Mouse (Mus musculus): ENCODE data around the gene Rin2. TPM values are rescaled to one million over a fixed set of nuclear protein-coding genes. Genes with fewer than 3 reads are reported as not detected.
"Not testable (repeated sequence)": the region's sequence is repeated elsewhere in the genome, so short reads cannot be mapped to it uniquely, and the experiment has no call there.

The Rin2 gene
- polyA plus RNA-seq, 1 experiment from 2014 or later = 31.3 TPM

GRCm38 (mm10) chr2:145898106-145898505 lies 223.1 kb downstream of the Rin2 start:
- Histone ChIP-seq H3K9ac (no peak overlapping the region), H3K4me2 (replicated peaks) (no peak overlapping the region), H3K4me3 (no peak overlapping the region), H3K36me3 (no peaks in the 10 kb centered on the region), H3K4me1 (no peaks in the 10 kb centered on the region), H3K9me3 (no peaks in the 10 kb centered on the region), H3K27ac (no peak overlapping the region), H3K27me3 (no peaks in the 10 kb centered on the region)
- WGBS = 85% methylated on average over 9 of the region's 9 CpGs
- ATAC-seq (ENCODE audit: insufficient number of reproducible peaks, insufficient read depth, low FRiP score, low TSS enrichment) = no peak

GRCm38 (mm10) chr2:145900318-145900717 lies 225.3 kb downstream of the Rin2 start:
- H3K4me1 ChIP-seq = peaks cover 13% of the 10 kb centered on the region
- not testable (repeated sequence) for H3K4me3 ChIP-seq; H3K27me3 ChIP-seq; H3K36me3 ChIP-seq; H3K4me2 ChIP-seq (replicated peaks); H3K27ac ChIP-seq; H3K9me3 ChIP-seq; ATAC-seq (ENCODE audit: insufficient number of reproducible peaks, insufficient read depth, low FRiP score, low TSS enrichment); H3K9ac ChIP-seq
- 70% methylated on average over 7 of the region's 8 CpGs for WGBS

GRCm38 (mm10) chr2:145901861-145902260 lies 226.8 kb downstream of the Rin2 start, which contains the start of gene Naa20:
Gene Naa20 (plus strand): TSS chr2:145902099.
- WGBS = 87% methylated on average over 6 of the region's 6 CpGs
- H3K4me2 ChIP-seq (replicated peaks) = peak within 1 kb of the TSS; percentile 63
- peaks cover 13% of the 10 kb centered on the region for H3K4me1 ChIP-seq
- no peaks in the 10 kb centered on the region for H3K9me3 ChIP-seq
- no peak for ATAC-seq (ENCODE audit: insufficient number of reproducible peaks, insufficient read depth, low FRiP score, low TSS enrichment)
- no peak within 1 kb of the TSS; the same call in 1 of the 2 replicates for H3K9ac ChIP-seq
- no peak within 1 kb of the TSS for H3K27ac ChIP-seq
- peak within 1 kb of the TSS; percentile 98 for H3K4me3 ChIP-seq
- H3K27me3 ChIP-seq = no peaks in the 10 kb centered on the region
- no peaks in the 10 kb centered on the region for H3K36me3 ChIP-seq

- H3K4me2 ChIP-seq (replicated peaks) = peak overlapping the region; percentile 63
- H3K4me3 ChIP-seq = peak overlapping the region; percentile 98
- peak overlapping the region; percentile 98 for H3K9ac ChIP-seq
- H3K27ac ChIP-seq = peak overlapping the region; percentile 88
- peak; percentile 91 for ATAC-seq (ENCODE audit: insufficient number of reproducible peaks, insufficient read depth, low FRiP score, low TSS enrichment)
- WGBS = under 1% methylated on average over 68 of the region's 68 CpGs
- peaks cover 13% of the 10 kb centered on the region for H3K4me1 ChIP-seq
- no peaks in the 10 kb centered on the region for H3K36me3 ChIP-seq
- no peaks in the 10 kb centered on the region for H3K9me3 ChIP-seq
- H3K27me3 ChIP-seq = no peaks in the 10 kb centered on the region
Measured at GRCm38 (mm10) chr2:145903061-145903901, 228.3 kb downstream of the Rin2 start.

GRCm38 (mm10) chr2:145903983-145904616 lies 229.1 kb downstream of the Rin2 start:
- Histone ChIP-seq H3K36me3 (peaks cover 5% of the 10 kb centered on the region; the same call in 1 of the 2 replicates), H3K9ac (peak overlapping the region; percentile 98), H3K27ac (no peak overlapping the region), H3K4me3 (peak overlapping the region; percentile 98), H3K9me3 (no peaks in the 10 kb centered on the region), H3K27me3 (no peaks in the 10 kb centered on the region), H3K4me2 (replicated peaks) (peak overlapping the region; percentile 63), H3K4me1 (peaks cover 13% of the 10 kb centered on the region)
- WGBS = 30% methylated on average over 12 of the region's 12 CpGs
- no peak for ATAC-seq (ENCODE audit: insufficient number of reproducible peaks, insufficient read depth, low FRiP score, low TSS enrichment)

- H3K9me3 ChIP-seq = no peaks in the 10 kb centered on the region
- H3K27ac ChIP-seq = no peak overlapping the region
- no peak for ATAC-seq (ENCODE audit: insufficient number of reproducible peaks, insufficient read depth, low FRiP score, low TSS enrichment)
- H3K4me1 ChIP-seq = peaks cover 13% of the 10 kb centered on the region
- WGBS = 88% methylated on average over 6 of the region's 6 CpGs
- no peak overlapping the region for H3K4me2 ChIP-seq (replicated peaks)
- no peaks in the 10 kb centered on the region for H3K27me3 ChIP-seq
- H3K9ac ChIP-seq = no peak overlapping the region
- H3K4me3 ChIP-seq = no peak overlapping the region
- H3K36me3 ChIP-seq = peaks cover 8% of the 10 kb centered on the region; the same call in 1 of the 2 replicates
Measured at GRCm38 (mm10) chr2:145905156-145905555, 230.1 kb downstream of the Rin2 start.

GRCm38 (mm10) chr2:145905884-145906283 lies 230.9 kb downstream of the Rin2 start:
- not testable (repeated sequence) for H3K9me3 ChIP-seq; H3K9ac ChIP-seq; H3K27ac ChIP-seq; H3K27me3 ChIP-seq; ATAC-seq (ENCODE audit: insufficient number of reproducible peaks, insufficient read depth, low FRiP score, low TSS enrichment); H3K4me2 ChIP-seq (replicated peaks); H3K4me3 ChIP-seq
- WGBS = 48% methylated on average over 4 of the region's 4 CpGs
- Histone ChIP-seq H3K36me3 (peaks cover 15% of the 10 kb centered on the region), H3K4me1 (peaks cover 13% of the 10 kb centered on the region)

GRCm38 (mm10) chr2:145920941-145921650 lies 246.1 kb downstream of the Rin2 start:
- Histone ChIP-seq H3K27me3 (no peaks in the 10 kb centered on the region), H3K9me3 (no peaks in the 10 kb centered on the region), H3K4me2 (replicated peaks) (no peak overlapping the region), H3K4me3 (no peak overlapping the region), H3K4me1 (no peaks in the 10 kb centered on the region), H3K36me3 (peaks cover 70% of the 10 kb centered on the region), H3K9ac (no peak overlapping the region), H3K27ac (no peak overlapping the region)
- WGBS = 88% methylated on average over 8 of the region's 8 CpGs
- no peak for ATAC-seq (ENCODE audit: insufficient number of reproducible peaks, insufficient read depth, low FRiP score, low TSS enrichment)

- peak within 1 kb of the TSS; percentile 94 for H3K4me3 ChIP-seq
- no peak within 1 kb of the TSS for H3K27ac ChIP-seq
- no peaks in the 10 kb centered on the region for H3K27me3 ChIP-seq
- under 1% methylated on average over 61 of the region's 61 CpGs for WGBS
- peaks cover 9% of the 10 kb centered on the region for H3K4me1 ChIP-seq
- peak within 1 kb of the TSS; percentile 65 for H3K9ac ChIP-seq
- peak within 1 kb of the TSS; percentile 80 for H3K4me2 ChIP-seq (replicated peaks)
- H3K9me3 ChIP-seq = no peaks in the 10 kb centered on the region
- ATAC-seq (ENCODE audit: insufficient number of reproducible peaks, insufficient read depth, low FRiP score, low TSS enrichment) = peak; percentile 96
- peaks cover 17% of the 10 kb centered on the region for H3K36me3 ChIP-seq
Measured at GRCm38 (mm10) chr2:145934339-145935231, 259.6 kb downstream of the Rin2 start, which contains the start of the genes Cfap61 and Crnkl1. Gene Cfap61 (plus strand): TSS chr2:145934784. Gene Crnkl1 (minus strand): TSS chr2:145935014.

- Histone ChIP-seq H3K4me2 (replicated peaks) (no peak overlapping the region), H3K27me3 (no peaks in the 10 kb centered on the region), H3K9ac (no peak overlapping the region), H3K36me3 (no peaks in the 10 kb centered on the region), H3K9me3 (no peaks in the 10 kb centered on the region), H3K4me3 (no peak overlapping the region), H3K4me1 (peaks cover 9% of the 10 kb centered on the region), H3K27ac (no peak overlapping the region)
- no peak for ATAC-seq (ENCODE audit: insufficient number of reproducible peaks, insufficient read depth, low FRiP score, low TSS enrichment)
- WGBS = 84% methylated on average over 8 of the region's 8 CpGs
Measured at GRCm38 (mm10) chr2:145936975-145937374, 262.0 kb downstream of the Rin2 start.
